Mouse (Mus musculus): ENCODE data around the gene Gng12.

Gng12 gene

DNA sequence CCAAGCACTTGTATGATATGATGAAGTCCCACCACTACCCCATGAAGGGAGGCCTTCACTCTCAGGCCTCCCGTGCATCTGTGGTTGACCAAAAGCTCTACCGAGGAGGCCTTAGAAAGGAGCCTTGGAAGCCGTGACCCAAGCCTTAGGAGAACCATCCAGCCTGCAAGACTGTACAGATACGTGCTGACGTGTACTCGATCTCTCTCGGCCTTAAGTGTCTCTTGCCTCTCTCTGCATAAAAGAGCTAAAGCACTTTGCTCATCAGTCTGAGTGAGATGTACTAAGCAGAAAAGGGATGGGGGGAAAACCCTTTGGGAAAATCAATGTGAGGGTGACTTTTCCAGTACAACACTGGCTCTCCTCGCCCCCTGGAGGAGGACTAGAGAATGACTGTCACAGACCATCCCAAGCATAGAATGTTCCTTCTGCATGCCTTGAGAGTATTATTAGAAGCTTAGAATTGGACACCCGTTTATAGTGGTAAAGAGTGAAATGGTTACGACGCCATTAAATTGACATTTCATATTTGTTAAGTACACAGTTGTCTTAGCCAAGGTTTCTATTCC is 59.0 kb downstream of the Gng12 start:
- in situ Hi-C loops (cut with MboI, MseI) = no loop called here

DNA sequence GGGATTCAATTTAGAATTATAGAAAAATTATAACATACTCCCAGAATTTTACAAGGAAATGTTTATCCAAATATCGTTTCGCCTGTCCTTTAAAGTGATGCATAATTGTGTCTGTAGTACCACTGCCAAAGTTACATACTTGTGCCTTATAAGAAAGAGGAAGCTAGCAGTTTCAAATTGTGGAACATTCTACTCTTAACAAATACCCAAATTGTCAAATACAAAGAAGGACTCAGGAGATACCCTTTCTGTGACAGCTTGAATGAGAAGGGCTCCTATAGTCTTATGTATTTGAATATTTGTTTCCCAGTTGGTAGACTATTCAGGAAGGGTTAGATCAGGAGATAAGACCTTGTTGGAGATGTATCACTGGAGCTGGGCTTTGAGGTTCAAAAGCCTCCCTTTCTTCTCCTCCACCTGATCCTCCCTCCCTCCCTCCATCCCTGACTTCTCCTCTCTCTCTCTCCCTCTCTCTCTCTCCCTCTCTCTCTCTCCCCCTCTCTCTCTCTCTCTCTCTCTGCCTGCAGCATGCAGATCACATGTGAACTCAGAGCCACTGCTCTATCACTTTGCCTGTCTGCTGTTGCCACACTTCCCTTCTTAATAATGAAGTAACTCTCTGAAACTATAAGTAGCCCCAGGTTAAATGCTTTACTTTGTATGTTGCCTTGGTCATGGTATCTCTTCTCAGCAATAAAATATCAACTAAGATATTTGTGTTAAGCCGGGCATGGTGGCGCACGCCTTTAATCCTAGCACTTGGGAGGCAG is 62.5 kb downstream of the Gng12 start:
- in situ Hi-C loops (cut with MboI, MseI) = no loop called here

DNA sequence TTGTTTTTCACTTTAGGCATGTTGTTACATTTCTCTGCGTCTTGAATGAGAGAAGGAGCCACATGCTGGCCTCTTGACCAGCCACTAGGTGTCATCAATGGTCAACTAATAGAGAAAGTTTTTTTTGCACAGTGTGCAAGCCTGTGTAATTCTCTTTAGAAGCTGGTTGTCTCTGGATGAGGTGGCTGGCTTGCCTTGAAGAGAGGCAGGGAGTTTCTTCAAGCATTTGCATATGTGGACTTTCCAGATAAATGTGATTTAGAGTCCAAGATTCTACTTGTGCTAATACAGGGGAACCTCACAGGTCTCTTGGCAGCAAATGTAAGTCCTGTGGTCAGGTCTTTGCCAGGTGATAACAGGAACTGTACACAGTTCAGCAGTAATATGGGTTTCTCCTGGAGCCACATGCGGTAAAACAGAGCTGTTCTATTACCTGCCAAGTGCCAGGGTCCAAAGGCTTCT is 66.4 kb downstream of the Gng12 start:
- in situ Hi-C loops (cut with MboI, MseI) = loop anchor here (10.0 kb wide), 1 partner anchor 172 kb away; no protein-coding TSS in a partner anchor

DNA sequence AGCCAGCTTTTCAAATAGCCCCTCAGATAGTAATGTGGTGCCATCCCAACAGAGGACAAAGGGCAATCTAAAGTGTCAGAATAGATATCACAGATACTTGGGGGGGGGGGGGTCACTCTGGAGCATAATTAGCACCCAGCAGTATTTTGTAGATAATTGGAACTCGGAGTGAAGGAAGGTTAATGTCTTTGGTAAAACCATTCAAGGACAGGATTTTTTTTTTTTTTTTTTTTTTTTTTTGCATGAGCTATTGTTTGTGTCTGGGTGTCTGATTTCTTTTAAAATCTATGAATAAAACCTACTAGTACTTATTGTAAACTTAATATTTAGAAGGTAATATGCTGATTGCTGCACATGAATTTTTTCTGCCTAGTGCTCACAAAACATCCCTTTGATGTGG is 66.9 kb downstream of the Gng12 start:
- in situ Hi-C loops (cut with MboI, MseI) = loop anchor here (10.0 kb wide), 1 partner anchor 172 kb away; no protein-coding TSS in a partner anchor

DNA sequence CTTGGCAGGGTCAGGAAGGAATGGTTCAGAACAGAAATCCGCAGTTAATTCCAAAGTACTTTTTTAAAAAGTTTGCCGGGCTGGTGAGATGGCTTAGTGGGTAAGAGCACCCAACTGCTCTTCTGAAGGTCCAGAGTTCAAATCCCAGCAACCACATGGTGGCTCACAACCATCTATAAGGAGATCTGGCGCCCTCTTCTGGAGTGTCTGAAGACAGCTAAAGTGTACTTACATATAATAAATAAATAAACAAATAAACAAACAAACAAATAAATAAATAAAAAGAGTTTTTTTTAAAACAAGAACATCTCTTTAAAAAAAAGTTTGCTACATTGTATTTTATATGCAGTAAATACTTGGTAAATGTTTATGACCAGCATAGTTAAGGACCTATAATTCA is 67.5 kb downstream of the Gng12 start:
- in situ Hi-C loops (cut with MboI, MseI) = loop anchor here (10.0 kb wide), 1 partner anchor 171 kb away; no protein-coding TSS in a partner anchor

DNA sequence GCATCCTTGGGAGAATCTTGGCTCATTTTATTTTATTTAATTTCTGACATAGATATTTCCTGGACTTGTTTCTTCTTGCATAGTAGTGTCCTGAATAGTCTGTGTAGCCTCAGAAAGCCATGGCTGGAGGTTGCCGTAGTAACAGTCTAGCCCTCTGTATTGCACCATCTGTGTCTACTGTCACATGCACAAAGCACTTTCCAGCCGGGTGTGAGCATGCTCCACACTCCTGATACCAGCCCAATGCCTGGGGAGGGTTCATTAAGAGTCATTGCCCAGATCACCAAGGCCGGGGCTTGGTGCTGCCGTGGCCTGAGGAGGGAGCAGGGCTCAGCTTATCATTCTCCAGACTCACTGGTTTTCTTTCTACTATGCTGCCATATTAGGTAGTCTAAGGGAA is 68.0 kb downstream of the Gng12 start:
- in situ Hi-C loops (cut with MboI, MseI) = loop anchor here (10.0 kb wide), 1 partner anchor 171 kb away; no protein-coding TSS in a partner anchor

DNA sequence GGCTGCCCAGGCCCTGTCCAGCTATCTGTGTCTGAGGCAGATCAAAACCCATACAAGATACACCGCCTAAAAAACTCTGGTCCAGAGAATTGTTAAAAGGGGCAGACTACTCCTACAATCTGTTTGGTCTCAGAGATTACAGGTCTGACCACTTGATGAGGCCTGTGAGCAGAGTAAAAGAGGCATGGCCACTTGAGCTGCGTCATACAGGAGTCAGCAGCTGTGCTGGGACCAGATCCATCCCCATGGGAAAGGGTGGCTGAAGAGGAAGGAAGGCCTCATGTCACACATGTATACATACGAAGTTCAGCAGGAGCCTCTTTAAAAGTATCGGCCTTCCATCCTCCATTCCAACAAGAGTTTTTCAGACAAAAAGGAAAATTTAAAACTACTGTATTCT is 69.0 kb downstream of the Gng12 start:
- in situ Hi-C loops (cut with MboI, MseI) = loop anchor here (5.0 to 10.0 kb wide), 2 partner anchors 170 to 197 kb away; no protein-coding TSS in a partner anchor

DNA sequence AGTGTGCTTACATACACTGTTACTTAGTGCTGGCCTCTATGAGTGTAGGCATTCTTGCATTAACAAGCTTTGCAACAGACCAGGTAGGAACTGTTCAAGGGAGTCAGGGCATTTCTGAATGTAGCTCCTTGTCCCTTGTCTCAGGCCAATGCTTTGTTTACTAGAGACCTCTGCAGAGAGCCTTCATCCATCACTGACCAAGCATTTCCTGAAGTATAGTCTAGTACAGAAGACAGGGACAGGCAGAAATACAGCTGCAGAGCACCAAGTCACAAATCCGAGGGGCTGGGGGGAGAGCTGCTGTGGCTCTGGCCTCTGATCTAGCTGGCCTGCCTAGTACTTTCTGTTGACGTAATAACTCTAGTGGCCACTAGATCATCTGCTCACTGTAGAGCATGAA is 71.6 kb downstream of the Gng12 start:
- in situ Hi-C loops (cut with MboI, MseI) = loop anchor here (5.0 to 10.0 kb wide), 2 partner anchors 167 to 195 kb away; no protein-coding TSS in a partner anchor

DNA sequence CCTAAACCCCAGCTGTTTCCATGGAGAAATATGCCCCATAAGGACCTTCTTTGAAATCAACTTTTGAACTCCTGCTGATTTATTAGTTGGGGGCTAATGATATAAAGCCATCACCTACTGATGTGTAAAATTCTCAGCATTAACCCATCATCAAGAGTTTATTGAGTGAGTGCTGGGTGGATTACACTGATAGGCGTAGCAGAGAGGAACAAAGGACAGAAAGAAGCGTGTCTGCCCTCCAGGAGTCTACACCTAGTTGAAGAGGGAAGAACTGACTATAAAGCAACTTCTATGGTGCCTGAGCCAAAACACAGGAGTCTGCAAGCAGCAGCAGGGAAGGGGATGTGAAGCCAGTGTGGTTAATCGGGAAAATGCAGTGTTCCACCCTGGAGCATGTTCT is 73.2 kb downstream of the Gng12 start:
- in situ Hi-C loops (cut with MboI, MseI) = loop anchor here (5.0 to 10.0 kb wide), 2 partner anchors 165 to 193 kb away; no protein-coding TSS in a partner anchor

DNA sequence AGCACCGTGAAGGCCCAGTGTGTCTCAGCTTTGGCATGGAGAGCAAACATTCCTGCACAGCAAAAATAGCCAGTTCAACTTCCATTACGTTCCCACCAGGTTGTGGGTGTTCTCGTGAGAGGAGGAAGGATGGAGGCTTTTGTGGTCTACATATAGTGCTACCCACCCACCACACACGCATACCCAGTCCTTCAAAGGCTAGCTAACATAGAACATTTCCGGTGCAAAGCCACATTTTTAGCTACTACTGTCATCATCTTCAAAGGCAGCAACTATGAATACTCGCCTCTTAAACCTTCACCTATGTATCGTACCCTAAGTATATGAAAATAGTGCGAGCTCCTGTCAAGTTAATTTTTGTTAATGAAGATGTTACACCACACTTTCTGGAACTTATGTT is 76.1 kb downstream of the Gng12 start:
- in situ Hi-C loops (cut with MboI, MseI) = no loop called here

DNA sequence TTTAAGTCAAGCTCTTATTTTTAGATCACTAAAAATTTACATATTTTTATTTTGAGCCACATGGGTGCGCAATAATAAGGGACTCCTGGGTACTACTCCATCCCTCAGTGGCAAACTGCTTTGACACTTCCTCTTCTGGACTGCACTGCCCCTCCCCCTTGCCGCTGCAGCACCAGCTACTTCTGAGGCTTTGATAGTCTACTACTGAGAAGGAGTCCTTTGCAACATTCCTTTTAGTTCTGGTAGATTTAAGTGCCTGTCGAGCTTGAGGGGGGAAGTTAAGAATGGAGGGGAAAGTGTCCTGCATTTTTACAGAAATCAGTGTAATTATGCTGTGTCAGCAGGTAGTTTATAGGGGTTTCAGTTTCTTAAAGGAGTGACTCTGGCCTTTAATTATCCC is 77.0 kb downstream of the Gng12 start:
- in situ Hi-C loops (cut with MboI, MseI) = no loop called here

DNA sequence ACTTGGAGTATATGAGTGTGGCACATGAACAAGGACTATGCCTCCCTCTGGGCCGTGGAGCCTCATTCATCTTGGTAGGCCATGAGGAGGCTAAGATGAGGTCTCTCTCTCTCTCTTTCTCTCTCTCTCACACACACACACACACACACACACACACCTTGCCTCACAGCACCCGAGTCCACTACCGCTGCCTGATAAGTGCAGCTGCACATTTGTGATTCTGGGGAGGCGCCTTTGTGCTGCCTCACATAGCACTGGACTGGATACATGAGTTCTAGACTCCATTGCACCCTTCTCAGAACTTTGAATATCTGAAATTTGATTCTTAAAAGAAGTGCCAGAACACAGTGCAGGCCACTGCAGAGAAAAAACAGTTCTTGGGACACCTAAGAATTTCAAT is 79.3 kb downstream of the Gng12 start:
- in situ Hi-C loops (cut with MboI, MseI) = no loop called here

DNA sequence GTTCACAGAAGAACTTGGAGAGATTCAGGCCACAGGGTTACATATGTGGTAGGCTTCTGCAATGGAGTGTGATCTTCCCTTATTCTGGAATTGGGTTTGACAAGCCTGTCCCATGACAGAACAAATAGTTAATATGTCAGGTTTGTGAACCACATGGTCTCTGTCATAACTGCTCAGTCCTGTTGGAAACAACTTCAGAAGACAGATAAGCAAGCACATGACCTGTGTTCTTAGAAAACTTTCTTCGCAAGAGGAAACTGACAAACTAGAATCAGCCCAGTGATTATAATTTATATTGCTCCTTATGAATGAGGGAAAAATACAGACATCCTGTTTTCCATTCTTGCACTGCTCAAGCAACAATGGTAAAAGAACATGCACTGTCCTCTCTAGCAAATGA is 83.0 kb downstream of the Gng12 start:
- in situ Hi-C loops (cut with MboI, MseI) = no loop called here

DNA sequence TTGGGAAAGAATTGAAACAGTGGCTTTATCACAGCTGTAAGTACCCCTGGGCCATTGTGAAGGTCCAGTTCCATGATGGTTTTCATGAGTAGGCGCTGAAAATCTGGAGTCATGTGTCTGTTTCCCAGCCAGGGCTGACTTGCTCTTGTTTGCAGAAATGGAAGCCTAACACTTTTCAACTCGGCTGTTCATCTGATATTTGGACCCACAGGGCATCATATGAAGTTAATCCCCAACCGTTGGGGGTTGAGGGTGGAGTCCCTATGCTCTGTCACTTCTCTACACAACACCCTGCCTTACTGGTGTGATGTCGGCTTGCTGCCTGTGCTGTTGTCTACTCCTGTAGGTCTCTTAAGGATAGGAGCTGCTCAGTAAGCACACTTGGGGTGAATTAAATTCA is 83.8 kb downstream of the Gng12 start:
- in situ Hi-C loops (cut with MboI, MseI) = no loop called here

DNA sequence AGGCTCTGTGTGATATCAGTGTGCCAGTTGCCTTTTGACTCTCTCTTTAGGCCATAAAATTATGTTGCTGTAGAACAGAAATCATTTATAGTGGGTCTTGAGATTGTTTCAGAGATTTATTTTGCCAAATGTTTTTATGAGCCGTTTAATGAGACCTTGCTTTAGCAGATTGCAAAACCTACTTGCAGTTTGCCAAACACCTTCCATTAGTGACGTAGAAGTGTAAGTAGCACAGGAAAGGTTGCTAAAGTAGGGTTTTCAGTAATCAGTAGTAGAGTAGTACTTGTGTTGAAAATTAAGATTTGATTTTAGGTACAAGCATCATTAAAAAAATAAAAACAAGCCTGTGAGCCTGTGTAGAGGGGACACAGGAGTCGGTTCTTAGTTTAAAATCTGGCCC is 85.2 kb downstream of the Gng12 start:
- in situ Hi-C loops (cut with MboI, MseI) = no loop called here

DNA sequence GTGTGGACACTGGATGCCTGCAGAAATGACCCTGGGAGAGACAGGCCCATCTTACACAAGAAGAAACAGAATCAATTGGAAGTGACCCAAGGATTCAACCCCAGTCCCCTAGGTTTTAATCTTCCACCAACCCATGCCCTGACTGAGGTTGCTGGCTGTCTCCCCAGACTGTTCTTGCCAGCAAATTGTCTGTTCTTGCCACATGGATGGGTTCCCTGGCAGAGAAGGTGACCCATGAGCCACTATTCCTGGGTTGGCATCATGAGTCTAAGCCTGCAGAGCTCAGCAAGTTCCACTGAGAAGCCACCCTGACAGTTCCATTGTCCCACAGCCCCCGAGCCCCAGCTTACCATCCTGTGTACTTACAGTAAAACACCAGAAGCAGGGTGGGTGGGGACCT is 85.7 kb downstream of the Gng12 start:
- in situ Hi-C loops (cut with MboI, MseI) = no loop called here

DNA sequence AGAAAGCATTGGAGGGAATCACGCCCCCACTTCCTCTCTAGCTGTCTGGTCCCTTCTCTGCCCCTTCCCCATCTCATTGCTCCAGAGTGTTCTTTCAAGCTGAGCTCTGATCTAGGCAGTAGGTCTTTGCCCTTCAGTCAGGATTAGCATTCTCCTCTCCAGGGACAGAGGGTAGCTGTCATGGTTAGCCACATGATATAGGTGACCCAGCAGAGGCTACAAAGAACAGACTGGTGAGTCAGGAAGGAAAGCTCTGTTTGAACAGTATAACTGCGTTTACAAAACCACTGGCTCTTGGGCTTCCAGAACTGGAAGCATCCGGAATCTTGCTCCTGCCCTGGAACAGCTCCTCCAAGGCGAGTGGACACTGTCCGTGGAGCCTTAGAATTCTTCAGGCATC is 87.9 kb downstream of the Gng12 start:
- in situ Hi-C loops (cut with MboI, MseI) = no loop called here

DNA sequence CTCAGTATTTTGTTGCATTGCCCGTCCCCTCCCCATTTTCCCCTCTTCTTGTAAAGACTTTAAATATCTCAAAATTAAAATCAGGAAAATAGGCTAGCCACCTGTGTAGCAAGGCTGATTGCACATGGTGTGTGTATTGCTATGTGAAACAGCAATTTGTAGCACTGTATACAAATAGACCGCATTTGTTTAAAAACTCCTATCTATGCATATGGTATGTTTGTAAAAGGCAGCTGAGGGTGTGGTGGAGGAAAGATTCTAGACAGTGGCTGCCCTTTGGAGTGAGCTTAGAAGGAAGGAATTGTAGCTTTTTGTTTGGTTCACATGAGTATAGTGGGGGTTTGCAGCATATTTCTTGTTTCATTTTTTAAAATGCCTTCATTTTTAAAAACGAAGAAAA is 88.5 kb downstream of the Gng12 start:
- in situ Hi-C loops (cut with MboI, MseI) = no loop called here

DNA sequence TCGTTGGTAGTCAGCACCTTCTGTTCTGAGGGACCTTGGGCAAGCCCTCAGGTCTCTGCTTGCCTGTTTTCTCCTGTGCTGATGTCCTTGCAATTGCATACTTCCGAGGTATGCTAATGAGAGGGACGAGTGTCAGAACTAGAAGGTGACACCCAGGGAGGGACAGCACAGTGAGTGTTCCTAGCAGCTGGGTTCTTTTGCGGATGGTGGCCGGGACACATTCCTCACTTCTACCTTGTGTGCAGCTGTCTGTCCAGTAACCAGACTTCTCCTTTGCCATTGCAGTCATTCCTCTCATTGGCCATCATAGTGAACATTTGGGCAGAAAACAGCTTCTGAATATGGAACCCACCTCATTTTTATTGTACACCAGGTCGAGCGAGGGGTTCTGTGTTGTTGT is 89.3 kb downstream of the Gng12 start:
- in situ Hi-C loops (cut with MboI, MseI) = no loop called here

DNA sequence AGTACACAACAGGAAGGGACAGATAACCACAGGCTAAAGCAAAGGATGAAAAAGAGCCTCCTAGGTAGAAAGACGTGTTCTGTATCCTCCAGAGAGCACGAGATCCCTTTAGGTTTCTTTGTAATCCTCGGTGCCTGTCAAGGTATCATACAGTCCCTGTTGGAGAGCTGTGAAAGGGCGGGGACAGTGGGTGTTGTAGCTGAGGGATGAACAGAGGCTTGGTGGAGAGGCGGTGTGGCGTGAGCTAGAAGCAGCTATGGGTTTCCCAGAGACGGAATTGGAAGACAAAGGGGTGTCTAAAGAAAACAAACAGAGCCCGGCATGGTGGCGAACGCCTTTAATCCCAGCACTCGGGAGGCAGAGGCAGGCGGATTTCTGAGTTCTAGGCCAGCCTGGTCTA is 89.9 kb downstream of the Gng12 start:
- in situ Hi-C loops (cut with MboI, MseI) = no loop called here

DNA sequence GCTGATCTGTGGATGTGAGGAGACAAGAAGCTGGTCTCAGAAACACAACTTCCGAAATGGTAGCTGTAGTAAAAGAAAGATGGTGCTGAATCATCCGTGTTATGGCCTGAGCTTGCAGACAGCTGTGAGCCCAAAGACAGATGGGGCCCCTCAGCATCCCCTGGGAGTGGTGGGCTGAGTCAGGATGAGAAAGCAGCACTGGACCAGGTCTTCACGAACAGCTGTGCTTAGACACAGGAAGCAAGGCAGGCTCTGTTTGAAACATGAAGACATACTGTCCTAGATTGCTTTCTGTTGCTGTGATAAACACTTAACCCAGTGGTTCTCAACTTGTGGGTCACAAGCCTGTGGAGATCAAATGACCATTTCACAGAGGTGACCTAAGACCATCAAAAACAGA is 91.4 kb downstream of the Gng12 start:
- in situ Hi-C loops (cut with MboI, MseI) = no loop called here

DNA sequence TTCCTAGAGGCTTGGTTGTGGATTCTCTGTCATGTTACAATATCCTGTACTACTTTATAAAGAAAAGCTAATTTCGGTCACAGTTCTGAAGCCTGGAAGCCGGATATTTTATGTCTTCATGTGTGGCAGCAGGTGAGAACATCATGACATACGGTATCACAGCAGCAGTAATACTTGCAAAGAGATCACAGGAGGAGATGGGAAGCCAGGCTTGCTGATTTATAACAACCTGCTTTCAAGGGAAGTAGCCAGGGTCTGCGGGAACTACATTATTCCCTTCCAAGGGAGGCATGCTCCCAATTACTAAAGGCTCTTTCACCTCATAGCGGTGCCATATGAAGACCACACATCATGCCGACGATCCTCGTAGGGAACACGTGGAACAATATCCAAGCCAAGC is 92.2 kb downstream of the Gng12 start:
- in situ Hi-C loops (cut with MboI, MseI) = no loop called here

DNA sequence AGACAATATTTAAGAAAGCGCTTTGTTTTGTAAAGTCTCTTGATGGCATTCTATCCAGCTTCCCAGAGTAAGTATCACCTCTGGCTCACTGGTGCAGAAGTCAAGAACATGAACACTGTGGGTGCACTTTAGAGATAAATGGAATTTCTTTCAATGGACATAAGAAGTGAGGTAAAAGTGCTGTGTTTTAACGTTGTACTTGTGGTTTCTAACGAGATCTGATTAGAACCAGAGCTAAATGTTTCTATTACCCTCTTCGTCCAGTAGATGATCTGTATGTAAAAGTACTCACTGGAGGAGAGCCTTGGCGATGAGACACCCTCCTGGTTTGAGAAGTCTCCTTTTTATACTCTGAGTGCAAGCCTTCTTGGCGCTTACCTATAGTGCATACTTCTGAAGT is 92.8 kb downstream of the Gng12 start:
- in situ Hi-C loops (cut with MboI, MseI) = no loop called here
